Mouse (Mus musculus) forebrain, embryonic 16.5 days (tissue): Measurements from ENCODE around the gene Gm5108. TPM values are rescaled to one million over a fixed set of nuclear protein-coding genes. Genes with fewer than 3 reads are reported as not detected.

Experiments used
- ATAC-seq: fragments of 200-750 bp; cut with Nextera tagmentation; 2 replicates; pipeline ENCODE4 v1.8.0; 2017; ENCODE audit warnings: mild to moderate bottlenecking, moderate library complexity
- H3K27ac ChIP-seq: fragments of 300-500 bp; sonication (generic); 2 replicates; pipeline ENCODE4 v1.5.1; 2014; ENCODE audit warnings: low read length, control low read depth
- H3K27me3 ChIP-seq: fragments of 300-500 bp; sonication (generic); replicated peaks from 2 replicates; pipeline ENCODE4 v1.6.1; 2014; ENCODE audit warnings: low read length; ENCODE audit not compliant: control insufficient read depth, insufficient read depth
- H3K36me3 ChIP-seq: fragments of 300-500 bp; sonication (generic); 2 replicates; pipeline ENCODE4 v1.6.1; 2014; ENCODE audit not compliant: control insufficient read depth, insufficient read depth
- H3K4me1 ChIP-seq: fragments of 300-500 bp; sonication (generic); replicated peaks from 2 replicates; pipeline ENCODE4 v1.6.1; 2014; ENCODE audit warnings: low read length; ENCODE audit not compliant: control insufficient read depth, insufficient read depth
- H3K4me2 ChIP-seq: fragments of 300-500 bp; sonication (generic); 2 replicates; pipeline ENCODE4 v1.6.1; 2014; ENCODE audit warnings: mild to moderate bottlenecking, low read length, control low read depth
- H3K4me3 ChIP-seq: fragments of 300-500 bp; sonication (generic); replicated peaks from 2 replicates; pipeline ENCODE4 v1.5.1; 2014; ENCODE audit warnings: mild to moderate bottlenecking, low read length, control low read depth
- H3K9ac ChIP-seq: fragments of 300-500 bp; sonication (generic); replicated peaks from 2 replicates; pipeline ENCODE4 v1.6.1; 2014; ENCODE audit warnings: low read depth, low read length, control low read depth
- H3K9me3 ChIP-seq: fragments of 300-500 bp; sonication (generic); 2 replicates; pipeline ENCODE4 v1.6.1; 2016; ENCODE audit warnings: low read length; ENCODE audit not compliant: control insufficient read depth
- WGBS: fragments of 180-500 bp; shearing (Covaris S2); extraction: QIAGEN DNeasy Blood & Tissue Kit; methylation state at CpG from one replicate; pipeline ENCODE4 v1.1.7; 2014; 5-methylcytosine and 5-hydroxymethylcytosine counted together
- polyA plus RNA-seq: library from polyadenylated mRNA; unstranded; fragments of >200 nt; fragmentation: Nextera tagmentation; extraction: Ambion mirVana; gene quantifications from 2 replicates; pipeline ENCODE4 v1.2.1, GENCODE M21; 2015

Gm5108 gene
- polyA plus RNA-seq, 1 experiment from 2014 or later: not detected

DNA sequence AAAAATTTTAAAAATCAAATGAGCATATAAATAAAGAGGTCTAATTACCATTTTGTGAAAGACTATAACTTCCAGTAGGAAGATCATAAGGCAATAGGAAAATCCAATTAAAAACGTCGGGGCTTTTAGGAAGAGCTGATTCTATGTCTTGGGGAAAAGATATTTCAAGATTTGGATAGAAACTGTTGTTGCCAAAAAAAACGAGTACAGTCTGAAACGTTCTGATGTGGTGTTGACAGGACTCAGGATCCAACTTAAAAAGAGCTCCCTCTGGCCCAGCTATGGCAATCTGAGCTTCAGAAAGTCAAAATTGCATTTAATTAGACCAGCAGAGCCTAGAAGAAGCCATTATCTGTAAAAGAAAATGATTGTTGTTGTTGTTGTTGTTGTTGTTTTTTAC lies 12.6 kb downstream of the Gm5108 start:
- Histone ChIP-seq H3K9me3 (no peaks in the 10 kb centered on the region), H3K36me3 (no peaks in the 10 kb centered on the region), H3K4me2 (no peak overlapping the region), H3K27ac (no peak overlapping the region), H3K4me3 (no peak overlapping the region), H3K27me3 (no peaks in the 10 kb centered on the region), H3K9ac (no peak overlapping the region), H3K4me1 (0 out of 2 replicates have a peak, but pooled peaks cover 3% of the 10 kb centered on the region)
- WGBS: 64% methylated on average over 4 of the region's 4 CpGs
- peak; percentile 28; the same call in 1 of the 2 replicates for ATAC-seq

GRCm38 (mm10) chr5:67955486-67955885 lies 14.0 kb downstream of the Gm5108 start:
- Histone ChIP-seq H3K27me3 (no peaks in the 10 kb centered on the region), H3K4me1 (0 out of 2 replicates have a peak, but pooled peaks cover 3% of the 10 kb centered on the region), H3K9ac (no peak overlapping the region), H3K36me3 (no peaks in the 10 kb centered on the region), H3K4me3 (no peak overlapping the region), H3K27ac (no peak overlapping the region), H3K9me3 (no peaks in the 10 kb centered on the region), H3K4me2 (no peak overlapping the region)
- peak; percentile 49; the same call in 1 of the 2 replicates for ATAC-seq
- 40% methylated on average over 7 of the region's 7 CpGs for WGBS

DNA sequence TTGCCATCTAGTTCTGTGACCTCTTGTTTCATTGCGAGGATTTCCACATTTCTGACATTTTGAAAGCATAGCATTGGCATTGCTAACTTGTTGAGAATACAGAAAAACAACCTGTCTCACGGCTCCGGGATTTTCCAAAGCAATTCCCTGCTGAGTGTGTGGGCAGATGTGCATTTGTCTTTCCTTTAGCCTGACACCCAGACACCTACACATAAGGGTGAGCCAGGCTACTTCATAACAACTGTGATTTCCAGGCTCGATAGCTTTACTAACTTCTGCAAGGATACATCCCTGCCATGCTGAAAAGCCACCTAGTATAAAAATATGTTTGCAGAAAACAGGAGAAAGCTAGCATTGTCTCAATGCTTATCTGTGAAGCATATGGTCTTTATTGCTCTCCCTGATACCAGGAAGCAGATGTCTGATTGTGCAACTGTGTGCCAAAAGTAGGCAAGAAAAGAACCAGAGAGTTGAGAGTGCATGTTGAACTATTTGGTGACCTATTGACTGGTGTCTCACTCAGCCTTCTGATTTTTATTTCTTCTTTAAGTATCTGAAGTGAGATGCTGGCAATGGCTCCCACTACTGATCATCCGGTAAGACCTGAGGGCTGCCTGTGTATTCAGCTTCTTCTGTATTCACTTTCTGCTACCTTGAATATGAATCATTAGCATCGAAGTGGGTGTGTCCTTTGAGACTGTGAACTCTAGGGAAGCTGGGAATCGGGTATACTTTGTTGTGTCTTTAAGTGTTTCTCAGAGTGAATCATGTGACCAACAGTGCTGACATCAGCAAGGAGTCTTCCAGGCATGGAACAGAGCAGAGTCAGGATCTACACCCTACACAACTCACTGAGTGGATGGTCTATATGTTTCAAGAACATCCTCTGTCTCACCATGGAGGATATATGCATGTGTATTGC lies 20.5 kb downstream of the Gm5108 start:
- ATAC-seq: no peak
- Histone ChIP-seq H3K4me3 (no peak overlapping the region), H3K4me1 (no peaks in the 10 kb centered on the region), H3K27me3 (no peaks in the 10 kb centered on the region), H3K9ac (no peak overlapping the region), H3K4me2 (no peak overlapping the region), H3K9me3 (no peaks in the 10 kb centered on the region), H3K36me3 (no peaks in the 10 kb centered on the region), H3K27ac (no peak overlapping the region)
- WGBS: 87% methylated on average over 7 of the region's 7 CpGs

DNA sequence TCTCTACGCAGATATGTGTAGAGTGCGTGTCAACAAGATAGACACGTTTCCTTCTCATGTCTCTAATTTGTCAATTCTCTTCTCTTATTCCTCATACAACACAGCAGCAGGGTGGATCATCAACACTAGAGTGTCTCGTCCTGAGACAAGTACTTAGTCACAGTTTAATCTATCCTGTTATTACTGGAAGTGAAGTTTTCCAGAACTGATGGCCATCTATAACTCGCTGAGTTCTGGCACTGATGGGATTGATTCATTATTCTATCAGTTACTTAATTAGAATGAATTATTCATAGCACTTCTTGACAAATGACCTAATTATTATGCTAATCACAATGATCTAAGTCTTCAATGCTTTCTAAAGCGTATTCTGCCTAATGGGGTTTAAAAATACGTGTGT lies 28.1 kb downstream of the Gm5108 start:
- peak; percentile 75 for ATAC-seq
- Histone ChIP-seq H3K9ac (no peak overlapping the region), H3K9me3 (no peaks in the 10 kb centered on the region), H3K27me3 (no peaks in the 10 kb centered on the region), H3K4me3 (no peak overlapping the region), H3K4me2 (no peak overlapping the region), H3K27ac (no peak overlapping the region), H3K36me3 (no peaks in the 10 kb centered on the region), H3K4me1 (0 out of 2 replicates have a peak, but pooled peaks cover 4% of the 10 kb centered on the region)
- WGBS: 26% methylated on average over 7 of the region's 7 CpGs

- Histone ChIP-seq H3K4me2 (no peak overlapping the region), H3K4me1 (no peaks in the 10 kb centered on the region), H3K27me3 (no peaks in the 10 kb centered on the region), H3K27ac (no peak overlapping the region), H3K4me3 (no peak overlapping the region), H3K9me3 (no peaks in the 10 kb centered on the region), H3K36me3 (no peaks in the 10 kb centered on the region), H3K9ac (no peak overlapping the region)
- 51% methylated on average over 3 of the region's 3 CpGs for WGBS
- no peak for ATAC-seq
Observed at GRCm38 (mm10) chr5:67981946-67982526, 40.6 kb downstream of the Gm5108 start.

DNA sequence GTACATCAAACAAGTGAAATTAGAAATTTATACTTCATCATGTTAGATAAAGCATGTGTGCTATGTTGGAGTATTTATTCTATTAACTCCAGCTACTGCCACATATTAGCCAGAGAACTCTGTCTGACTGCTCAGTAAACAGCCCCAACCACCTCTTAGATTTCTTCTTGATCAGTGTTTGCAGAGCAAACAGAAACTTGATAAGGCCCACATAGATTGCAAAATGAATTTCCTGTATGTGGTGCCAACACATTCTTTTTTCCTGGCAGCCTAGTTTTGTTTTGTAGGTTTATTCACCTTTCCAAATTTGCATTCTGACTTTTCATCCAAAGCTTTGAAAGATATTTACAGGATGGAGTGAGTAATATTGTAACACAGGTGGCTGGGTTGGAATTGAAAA lies 49.0 kb downstream of the Gm5108 start:
- no peak overlapping the region for H3K4me2 ChIP-seq
- ATAC-seq: no peak

DNA sequence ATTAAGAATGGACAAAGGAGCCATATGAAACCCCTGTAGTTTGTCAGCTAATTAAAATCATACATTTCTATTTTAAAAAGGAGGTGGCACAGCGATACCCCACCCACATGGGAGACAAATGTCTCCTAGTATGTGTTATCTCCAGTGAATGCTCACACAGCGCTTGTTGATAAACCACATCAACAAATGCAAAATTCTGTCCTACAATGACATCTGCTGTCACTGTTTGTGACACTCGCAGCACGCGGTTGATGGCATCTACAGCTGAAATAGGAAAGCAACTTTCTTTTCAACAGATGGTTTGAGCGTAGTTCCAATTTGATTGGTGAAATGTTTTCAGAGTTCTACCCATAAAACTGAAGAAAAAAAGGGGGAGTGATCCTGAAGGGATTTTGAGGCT lies 61.1 kb downstream of the Gm5108 start:
- H3K9me3 ChIP-seq: no peaks in the 10 kb centered on the region
- no peaks in the 10 kb centered on the region for H3K27me3 ChIP-seq
- no peaks in the 10 kb centered on the region for H3K4me1 ChIP-seq
- H3K4me2 ChIP-seq: no peak overlapping the region
- 76% methylated on average over 6 of the region's 6 CpGs for WGBS
- no peaks in the 10 kb centered on the region for H3K36me3 ChIP-seq
- H3K9ac ChIP-seq: no peak overlapping the region
- H3K4me3 ChIP-seq: no peak overlapping the region
- peak; percentile 49; the same call in 1 of the 2 replicates for ATAC-seq
- H3K27ac ChIP-seq: no peak overlapping the region

More for the DNA sequence above, 49.0 kb downstream of the Gm5108 start:
- Histone ChIP-seq H3K27ac (no peak overlapping the region), H3K9ac (no peak overlapping the region), H3K27me3 (no peaks in the 10 kb centered on the region), H3K36me3 (no peaks in the 10 kb centered on the region), H3K4me1 (no peaks in the 10 kb centered on the region), H3K4me3 (no peak overlapping the region), H3K9me3 (no peaks in the 10 kb centered on the region)

DNA sequence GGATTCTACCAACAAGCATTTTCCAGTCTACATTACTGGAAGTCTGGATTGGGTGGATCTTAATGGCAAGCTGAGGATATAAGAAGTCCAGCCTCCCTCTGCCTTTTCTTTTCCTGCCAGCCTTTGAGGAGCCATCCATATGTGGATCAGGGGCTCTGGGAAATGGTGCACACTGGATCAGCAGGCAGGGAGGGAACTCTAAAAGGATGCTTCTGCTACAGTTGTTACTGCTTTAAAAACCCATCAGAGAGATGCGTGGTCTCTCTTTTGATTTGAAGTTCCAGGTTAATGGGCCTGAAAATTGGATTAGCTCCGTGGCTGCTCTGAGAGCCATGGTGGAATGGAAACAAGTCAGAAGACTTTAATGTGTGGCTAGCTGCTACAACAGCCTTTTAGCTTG lies 62.4 kb downstream of the Gm5108 start:
- 3% methylated on average over 2 of the region's 2 CpGs for WGBS
- no peak for ATAC-seq

GRCm38 (mm10) chr5:68004419-68004818 lies 63.0 kb downstream of the Gm5108 start:
- H3K27ac ChIP-seq: no peak overlapping the region
- no peaks in the 10 kb centered on the region for H3K9me3 ChIP-seq
- no peaks in the 10 kb centered on the region for H3K4me1 ChIP-seq
- no peak overlapping the region for H3K9ac ChIP-seq
- no peaks in the 10 kb centered on the region for H3K36me3 ChIP-seq
- H3K4me2 ChIP-seq: no peak overlapping the region
- no peak overlapping the region for H3K4me3 ChIP-seq
- 68% methylated on average over 2 of the region's 2 CpGs for WGBS
- H3K27me3 ChIP-seq: no peaks in the 10 kb centered on the region
- no peak for ATAC-seq

More for the DNA sequence above, 62.4 kb downstream of the Gm5108 start:
- no peak overlapping the region for H3K27ac ChIP-seq
- H3K4me3 ChIP-seq: no peak overlapping the region
- H3K9ac ChIP-seq: no peak overlapping the region
- no peaks in the 10 kb centered on the region for H3K27me3 ChIP-seq
- H3K4me2 ChIP-seq: no peak overlapping the region
- H3K4me1 ChIP-seq: no peaks in the 10 kb centered on the region
- H3K36me3 ChIP-seq: no peaks in the 10 kb centered on the region
- no peaks in the 10 kb centered on the region for H3K9me3 ChIP-seq
